15 mouse cellular contexts compared by ENCODE assay signal in the genomic region with DNA sequence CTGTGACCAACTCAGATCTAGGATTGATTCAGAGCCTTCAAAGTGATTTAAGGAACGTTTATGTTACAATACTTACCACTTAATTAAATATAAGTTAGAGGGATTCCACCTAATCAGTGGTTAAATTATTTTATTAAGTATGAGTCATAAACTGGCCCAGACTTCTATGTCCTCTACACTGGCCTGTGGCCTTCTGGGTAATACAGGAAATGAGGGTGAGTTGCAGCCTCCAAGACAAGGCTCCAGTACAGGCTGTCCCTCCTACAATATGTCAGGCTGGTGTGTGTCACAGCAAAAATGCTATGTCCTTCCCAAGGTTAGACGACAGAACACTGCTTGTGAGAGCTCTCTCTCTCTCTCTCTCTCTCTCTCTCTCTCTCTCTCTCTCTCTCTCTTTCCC.
"Had no signal": no experiment of that assay in that cellular context is flagged by ENCODE, and none has a peak within 500 bp of the region (broad histone marks: within the 10 kb centered on the region; RNA-seq: fewer than 3 reads in every experiment).

No protein-coding gene starts in this region.

- H3K9ac ChIP-seq: limb, embryonic 13.5 days; liver, embryonic 14.5 days; neural tube, embryonic 15.5 days had no signal

- DNase-seq: kidney, adult 8-10 months; kidney, postnatal 4 days; lung, adult 18-20 months; lung, postnatal 4 days; midbrain, embryonic 14.5 days; right cerebral cortex, adult 18-20 months; right cerebral cortex, postnatal 25 days; thymus, postnatal 4 days had no signal

- H3K4me1 ChIP-seq: limb, embryonic 13.5 days; midbrain, embryonic 10.5 days; neural tube, embryonic 15.5 days had no signal

- H3K4me3 ChIP-seq: layer of hippocampus, adult 2 months; limb, embryonic 13.5 days; midbrain, embryonic 10.5 days; myocyte; neural tube, embryonic 15.5 days had no signal

- H3K36me3 ChIP-seq: midbrain, embryonic 10.5 days; neural tube, embryonic 15.5 days had no signal

- H3K27me3 ChIP-seq: limb, embryonic 13.5 days; neural tube, embryonic 15.5 days had no signal

- H3K27ac ChIP-seq: layer of hippocampus, adult 2 months; limb, embryonic 13.5 days; liver, embryonic 14.5 days; midbrain, embryonic 10.5 days; neural tube, embryonic 15.5 days; stomach, postnatal 0 days had no signal

- H3K9me3 ChIP-seq: limb, embryonic 13.5 days; midbrain, embryonic 10.5 days; neural tube, embryonic 15.5 days had no signal

- H3K4me2 ChIP-seq: limb, embryonic 13.5 days; neural tube, embryonic 15.5 days had no signal
